In genomic region chr15:10712288-10712687, GRCm38 (mm10) we compare ENCODE assay signal across 9 mouse cellular contexts. TPM values are rescaled to one million over a fixed set of nuclear protein-coding genes. Genes with fewer than 3 reads are reported as not detected.
A peak's percentile ranks its signal among the peaks of the same experiment; 100 is the strongest.
DNase-seq lines count a peak whose midpoint lies in the region; ATAC-seq and TF ChIP-seq lines count a peak whose summit lies in the region.
"Had no signal": no experiment of that assay in that cellular context is flagged by ENCODE, and none has a peak within 500 bp of the region (broad histone marks: within the 10 kb centered on the region; RNA-seq: fewer than 3 reads in every experiment).

No protein-coding gene starts in this region.

- ATAC-seq in heart, embryonic 16.5 days (replicated peaks; ENCODE audit: extremely low read depth, insufficient read depth, low FRiP score), result no peak
- no peak for ATAC-seq in embryonic facial prominence, embryonic 14.5 days (ENCODE audit: low read depth)
- ATAC-seq in hindbrain, embryonic 16.5 days, result no peak
- ATAC-seq in midbrain, embryonic 14.5 days (ENCODE audit: low FRiP score, low TSS enrichment), result no peak

- TF ChIP-seq CTCF in left cerebral cortex, adult 2 months (IDR thresholded peaks at IDR 0.05), result no peak

- peak overlapping the region; percentile 99 for H3K4me2 ChIP-seq in heart, embryonic 16.5 days (ENCODE audit: low read depth, low read length)
- H3K4me2 ChIP-seq in embryonic facial prominence, embryonic 14.5 days (ENCODE audit: low read depth, low read length), result peak overlapping the region; percentile 63
- peak overlapping the region; percentile 31 for H3K4me2 ChIP-seq in hindbrain, embryonic 16.5 days (ENCODE audit: low read length)
- peak overlapping the region; percentile 97 for H3K4me2 ChIP-seq in midbrain, embryonic 14.5 days (ENCODE audit: low read length)

- DNase-seq in heart, postnatal 4 days, result no peak
- DNase-seq in embryonic facial prominence, embryonic 14.5 days (ENCODE audit: low spot score), result no peak
- no peak for DNase-seq in midbrain, embryonic 14.5 days
- DNase-seq in cerebellum, adult 9-11 months, result no peak
- no peak for DNase-seq in cerebellum, postnatal 10 days
- no peak for DNase-seq in left cerebral cortex, adult 2 months (ENCODE audit: extremely low spot score in 1 of 2, low spot score in 2 of 2)
- DNase-seq: cerebellum, adult 18-20 months had no signal

- WGBS in heart, embryonic 16.5 days, result 78% methylated on average over 3 of the region's 3 CpGs
- WGBS in embryonic facial prominence, embryonic 14.5 days, result 60% methylated on average over 3 of the region's 3 CpGs
- WGBS in hindbrain, embryonic 16.5 days, result 66% methylated on average over 3 of the region's 3 CpGs
- 62% methylated on average over 3 of the region's 3 CpGs for WGBS in midbrain, embryonic 14.5 days

- peaks cover 15% of the 10 kb centered on the region for H3K27me3 ChIP-seq in heart, embryonic 16.5 days (ENCODE audit: control insufficient read depth, insufficient read depth, low read length)
- no peaks in the 10 kb centered on the region for H3K27me3 ChIP-seq in embryonic facial prominence, embryonic 14.5 days (replicated peaks; ENCODE audit: control insufficient read depth, insufficient read depth, low read length)
- no peaks in the 10 kb centered on the region for H3K27me3 ChIP-seq in hindbrain, embryonic 16.5 days (replicated peaks; ENCODE audit: control insufficient read depth, insufficient read depth, low read length)
- no peaks in the 10 kb centered on the region for H3K27me3 ChIP-seq in midbrain, embryonic 14.5 days (ENCODE audit: control insufficient read depth, insufficient read depth, low read length)

- peaks cover 9% of the 10 kb centered on the region; the same call in 1 of the 2 replicates for H3K4me1 ChIP-seq in heart, embryonic 16.5 days (ENCODE audit: control insufficient read depth, insufficient read depth, low read length)
- H3K4me1 ChIP-seq in embryonic facial prominence, embryonic 14.5 days (ENCODE audit: control insufficient read depth, insufficient read depth, low read length), result peaks cover 24% of the 10 kb centered on the region
- H3K4me1 ChIP-seq in hindbrain, embryonic 16.5 days (ENCODE audit: control insufficient read depth, insufficient read depth, low read depth, low read length), result peaks cover 9% of the 10 kb centered on the region
- H3K4me1 ChIP-seq in midbrain, embryonic 14.5 days (ENCODE audit: control insufficient read depth, insufficient read depth, low read length), result peaks cover 20% of the 10 kb centered on the region

- H3K27ac ChIP-seq in heart, embryonic 16.5 days (ENCODE audit: low read length), result no peak overlapping the region
- H3K27ac ChIP-seq in embryonic facial prominence, embryonic 14.5 days (replicated peaks; ENCODE audit: low read depth, low read length), result no peak overlapping the region
- H3K27ac ChIP-seq in hindbrain, embryonic 16.5 days (ENCODE audit: low read depth, low read length), result no peak overlapping the region
- no peak overlapping the region for H3K27ac ChIP-seq in midbrain, embryonic 14.5 days (replicated peaks; ENCODE audit: low read depth, low read length)
- no peak overlapping the region for H3K27ac ChIP-seq in left cerebral cortex, adult 2 months

- H3K9me3 ChIP-seq in heart, embryonic 16.5 days (replicated peaks; ENCODE audit: control insufficient read depth, low read length), result peaks cover 6% of the 10 kb centered on the region
- H3K9me3 ChIP-seq in embryonic facial prominence, embryonic 14.5 days (ENCODE audit: control insufficient read depth, low read length), result peaks cover 6% of the 10 kb centered on the region; the same call in 1 of the 2 replicates
- no peaks in the 10 kb centered on the region for H3K9me3 ChIP-seq in hindbrain, embryonic 16.5 days (ENCODE audit: control insufficient read depth, low read length)
- no peaks in the 10 kb centered on the region for H3K9me3 ChIP-seq in midbrain, embryonic 14.5 days (ENCODE audit: control insufficient read depth, low read length)

- H3K36me3 ChIP-seq in heart, embryonic 16.5 days (ENCODE audit: control insufficient read depth, insufficient read depth), result peaks cover 2% of the 10 kb centered on the region; the same call in 1 of the 2 replicates
- peaks cover 7% of the 10 kb centered on the region; the same call in 1 of the 2 replicates for H3K36me3 ChIP-seq in embryonic facial prominence, embryonic 14.5 days (ENCODE audit: control insufficient read depth, insufficient read depth, low read length)
- H3K36me3 ChIP-seq in hindbrain, embryonic 16.5 days (ENCODE audit: control insufficient read depth, insufficient read depth, low read length), result no peaks in the 10 kb centered on the region
- H3K36me3 ChIP-seq in midbrain, embryonic 14.5 days (ENCODE audit: control insufficient read depth, insufficient read depth, low read length), result peaks cover 3% of the 10 kb centered on the region; the same call in 1 of the 2 replicates

- intact Hi-C loops in left cerebral cortex, adult 2 months (cut with DNase I), result loop anchor here (5.0 kb wide), 2 partner anchors 105 to 155 kb away; no protein-coding TSS in a partner anchor

- no peak overlapping the region for H3K9ac ChIP-seq in heart, embryonic 16.5 days (ENCODE audit: low read length)
- peak overlapping the region; percentile 96; the same call in 1 of the 2 replicates for H3K9ac ChIP-seq in embryonic facial prominence, embryonic 14.5 days (ENCODE audit: low read depth, low read length)
- no peak overlapping the region for H3K9ac ChIP-seq in hindbrain, embryonic 16.5 days (ENCODE audit: low read depth, low read length)
- H3K9ac ChIP-seq in midbrain, embryonic 14.5 days (replicated peaks; ENCODE audit: low read length), result peak overlapping the region; percentile 79

- H3K4me3 ChIP-seq in heart, embryonic 16.5 days (ENCODE audit: low read length), result peak overlapping the region; percentile 75; the same call in 1 of the 2 replicates
- H3K4me3 ChIP-seq in embryonic facial prominence, embryonic 14.5 days (ENCODE audit: low read depth, low read length), result peak overlapping the region; percentile 91
- H3K4me3 ChIP-seq in hindbrain, embryonic 16.5 days (ENCODE audit: low read length), result no peak overlapping the region
- H3K4me3 ChIP-seq in midbrain, embryonic 14.5 days (replicated peaks; ENCODE audit: low read depth, low read length), result peak overlapping the region; percentile 85
- H3K4me3 ChIP-seq in left cerebral cortex, adult 2 months, result no peak overlapping the region

RNA-seq across cellular contexts. Expression of gene Rai14, which starts 2.1 kb away (rescaled TPM):
- 12.7 and 16.7 TPM in 2 replicates for polyA plus RNA-seq in heart, embryonic 16.5 days (2015; fragmentation: Nextera tagmentation; extraction: Ambion mirVana)
- 10 to 100 TPM; 15.1 to 15.9 TPM for total RNA-seq in heart, postnatal 4 days (2021)
- 52.4 and 53.4 TPM in 2 replicates for polyA plus RNA-seq in embryonic facial prominence, embryonic 14.5 days (2014; fragmentation: Nextera tagmentation; extraction: Ambion mirVana)
- 8.2 and 11.6 TPM in 2 replicates for polyA plus RNA-seq in hindbrain, embryonic 16.5 days (2015; fragmentation: Nextera tagmentation; extraction: Ambion mirVana)
- polyA plus RNA-seq in midbrain, embryonic 14.5 days (2014; fragmentation: Nextera tagmentation; extraction: Ambion mirVana), result 10.5 and 20.5 TPM in 2 replicates
- total RNA-seq in left cerebral cortex, adult 2 months (2021), result 10 to 100 TPM in 1 of 2 experiments, 1 to 10 TPM in 1; 8.9 to 12.5 TPM

Comparison
In these comparisons a context has a peak if more than half of its experiments do, and no peak if none do; other contexts are left out.
1. H3K4me2 ChIP-seq: peak in every context shown above with its lines; median percentile 99 in heart, embryonic 16.5 days; 97 in midbrain, embryonic 14.5 days; 63 in embryonic facial prominence, embryonic 14.5 days; 31 in hindbrain, embryonic 16.5 days.
2. H3K4me3 ChIP-seq: peak in heart, embryonic 16.5 days (single experiment), embryonic facial prominence, embryonic 14.5 days (single experiment) and midbrain, embryonic 14.5 days (single experiment); none in hindbrain, embryonic 16.5 days (single experiment) and left cerebral cortex, adult 2 months (single experiment).
3. H3K9ac ChIP-seq: peak in embryonic facial prominence, embryonic 14.5 days (single experiment) and midbrain, embryonic 14.5 days (single experiment); none in heart, embryonic 16.5 days (single experiment) and hindbrain, embryonic 16.5 days (single experiment).